Mouse (Mus musculus) heart, embryonic 14.5 days (tissue): Measurements from ENCODE around the gene Atp6v1g2. TPM values are rescaled to one million over a fixed set of nuclear protein-coding genes. Genes with fewer than 3 reads are reported as not detected.
A peak's percentile ranks its signal among the peaks of the same experiment; 100 is the strongest.

ENCODE experiments used
- ATAC-seq: fragments of 200-750 bp; cut with Nextera tagmentation; 2 replicates; pipeline ENCODE4 v1.8.0; 2017; ENCODE audit warnings: low read depth, moderate TSS enrichment; ENCODE audit not compliant: insufficient number of reproducible peaks, insufficient read depth, low FRiP score
- H3K27ac ChIP-seq, 2 experiments: fragments of 200-500 bp in 1 of 2; fragments of 300-500 bp in 1 of 2; sonication (generic) in 1 of 2; replicated peaks in 1 of 2; 2 replicates each; pipeline ENCODE4 v1.5.1; 2012 to 2014; ENCODE audit warnings: low read depth in 2 of 2, low read length in 2 of 2, control low read depth in 1 of 2, mild to moderate bottlenecking in 1 of 2, mixed read lengths in 1 of 2; ENCODE audit not compliant: control insufficient read depth in 1 of 2, insufficient read depth in 1 of 2
- H3K27me3 ChIP-seq: fragments of 300-500 bp; sonication (generic); 2 replicates; pipeline ENCODE4 v1.6.1; 2014; ENCODE audit warnings: mild to moderate bottlenecking, low read length, control low read depth; ENCODE audit not compliant: control insufficient read depth, insufficient read depth
- H3K36me3 ChIP-seq: fragments of 300-500 bp; sonication (generic); 2 replicates; pipeline ENCODE4 v1.6.1; 2014; ENCODE audit warnings: mild to moderate bottlenecking, control low read depth, low read length, mixed read lengths; ENCODE audit not compliant: control insufficient read depth, insufficient read depth
- H3K4me1 ChIP-seq, 2 experiments: fragments of 200-500 bp in 1 of 2; fragments of 300-500 bp in 1 of 2; sonication (generic) in 1 of 2; 2 replicates each; pipeline ENCODE4 v1.6.1; 2012 to 2014; ENCODE audit warnings: low read length in 2 of 2, control low read depth in 1 of 2, mixed read lengths in 1 of 2; ENCODE audit not compliant: control insufficient read depth in 2 of 2, insufficient read depth in 2 of 2
- H3K4me2 ChIP-seq: fragments of 300-500 bp; sonication (generic); 2 replicates; pipeline ENCODE4 v1.6.1; 2014; ENCODE audit warnings: mild to moderate bottlenecking, low read length
- H3K4me3 ChIP-seq, 2 experiments: fragments of 200-500 bp in 1 of 2; fragments of 300-500 bp in 1 of 2; sonication (generic) in 1 of 2; 2 replicates each; pipeline ENCODE4 v1.5.1; 2012 to 2014; ENCODE audit warnings: low read length in 2 of 2, mild to moderate bottlenecking in 2 of 2, control low read depth in 1 of 2, low read depth in 1 of 2, moderate library complexity in 1 of 2; ENCODE audit not compliant: control insufficient read depth in 1 of 2, insufficient read depth in 1 of 2
- H3K9ac ChIP-seq: fragments of 300-500 bp; sonication (generic); 2 replicates; pipeline ENCODE4 v1.6.1; 2014; ENCODE audit warnings: mild to moderate bottlenecking, low read length
- H3K9me3 ChIP-seq: fragments of 300-500 bp; sonication (generic); 2 replicates; pipeline ENCODE4 v1.6.1; 2016; ENCODE audit warnings: low read length, control low read depth; ENCODE audit not compliant: control insufficient read depth
- WGBS: fragments of 180-500 bp; shearing (Covaris S2); extraction: QIAGEN DNeasy Blood & Tissue Kit; methylation state at CpG from one replicate; pipeline ENCODE4 v1.1.7; 2014; 5-methylcytosine and 5-hydroxymethylcytosine counted together
- polyA plus RNA-seq: library from polyadenylated mRNA; unstranded; fragments of >200 nt; fragmentation: Nextera tagmentation; extraction: Ambion mirVana; gene quantifications from 2 replicates; pipeline ENCODE4 v1.2.1, GENCODE M21; 2014

Atp6v1g2 gene
- polyA plus RNA-seq, result 10.7 and 14.3 TPM in 2 replicates

GRCm38 (mm10) chr17:35233114-35233980 is at the start of gene Atp6v1g2:
TSS of gene Atp6v1g2 (plus strand) at chr17:35233660.
- peaks cover 58% of the 10 kb centered on the region for H3K36me3 ChIP-seq
- 0 out of 2 replicates have a peak, but pooled peaks have one; percentile 9 for ATAC-seq
- H3K27me3 ChIP-seq, result no peaks in the 10 kb centered on the region
- peak within 1 kb of the TSS in 1 of 2 experiments; percentile 67; a peak in 3 of 4 replicates for H3K4me3 ChIP-seq
- peak within 1 kb of the TSS; percentile 91 for H3K9ac ChIP-seq
- H3K4me1 ChIP-seq, result peaks cover 7 to 25% of the 10 kb centered on the region in 2 experiments
- WGBS, result 60% methylated on average over 18 of the region's 18 CpGs
- peak within 1 kb of the TSS; percentile 82 for H3K4me2 ChIP-seq
- peak within 1 kb of the TSS; percentile 63 to 86 for H3K27ac ChIP-seq
- no peaks in the 10 kb centered on the region for H3K9me3 ChIP-seq

GRCm38 (mm10) chr17:35185639-35186611 is 47.5 kb upstream of the Atp6v1g2 start:
- Histone ChIP-seq H3K9ac (peak overlapping the region; percentile 54), H3K27me3 (no peaks in the 10 kb centered on the region), H3K27ac (peak overlapping the region; percentile 17 to 57), H3K4me1 (peaks cover 0 to 3% of the 10 kb centered on the region in 2 experiments; a peak in 2 of 4 replicates), H3K4me2 (peak overlapping the region; percentile 70), H3K9me3 (no peaks in the 10 kb centered on the region), H3K4me3 (peak overlapping the region; percentile 44 to 49), H3K36me3 (no peaks in the 10 kb centered on the region)
- no peak for ATAC-seq
- WGBS, result 4% methylated on average over 18 of the region's 18 CpGs

GRCm38 (mm10) chr17:35186681-35187080 is 46.8 kb upstream of the Atp6v1g2 start:
- no peaks in the 10 kb centered on the region for H3K9me3 ChIP-seq
- H3K9ac ChIP-seq, result peak overlapping the region; percentile 54; the same call in 1 of the 2 replicates
- H3K4me2 ChIP-seq, result peak overlapping the region; percentile 70
- H3K4me3 ChIP-seq, result peak overlapping the region; percentile 17 to 49; a peak in 3 of 4 replicates
- no peaks in the 10 kb centered on the region for H3K27me3 ChIP-seq
- 1% methylated on average over 4 of the region's 4 CpGs for WGBS
- no peaks in the 10 kb centered on the region for H3K36me3 ChIP-seq
- no peak for ATAC-seq
- H3K4me1 ChIP-seq, result peaks cover 0 to 3% of the 10 kb centered on the region in 2 experiments; a peak in 2 of 4 replicates
- peak overlapping the region in 1 of 2 experiments; percentile 57; a peak in 2 of 4 replicates for H3K27ac ChIP-seq

- WGBS, result 66% methylated on average over 4 of the region's 4 CpGs
- H3K9me3 ChIP-seq, result no peaks in the 10 kb centered on the region
- H3K9ac ChIP-seq, result no peak overlapping the region
- H3K4me1 ChIP-seq, result peaks cover 0 to 3% of the 10 kb centered on the region in 2 experiments; a peak in 2 of 4 replicates
- ATAC-seq, result no peak
- no peak overlapping the region for H3K4me2 ChIP-seq
- no peak overlapping the region for H3K27ac ChIP-seq
- H3K4me3 ChIP-seq, result no peak overlapping the region
- no peaks in the 10 kb centered on the region for H3K36me3 ChIP-seq
- no peaks in the 10 kb centered on the region for H3K27me3 ChIP-seq
These were observed 46.1 kb upstream of the Atp6v1g2 start for GRCm38 (mm10) chr17:35187345-35187744.

GRCm38 (mm10) chr17:35187959-35188610 is 45.4 kb upstream of the Atp6v1g2 start, which contains the start of gene Lst1:
TSS of gene Lst1 (minus strand) at chr17:35188439.
- ATAC-seq, result no peak
- 70% methylated on average over 7 of the region's 7 CpGs for whole genome bisulfite sequencing
- Histone ChIP-seq H3K9me3 (no peaks in the 10 kb centered on the region), H3K27ac (no peak within 1 kb of the TSS), H3K4me3 (no peak within 1 kb of the TSS), H3K4me2 (no peak within 1 kb of the TSS), H3K27me3 (no peaks in the 10 kb centered on the region), H3K4me1 (peaks cover 0 to 3% of the 10 kb centered on the region in 2 experiments; a peak in 2 of 4 replicates), H3K36me3 (no peaks in the 10 kb centered on the region), H3K9ac (no peak within 1 kb of the TSS)

GRCm38 (mm10) chr17:35189186-35189585 is 44.3 kb upstream of the Atp6v1g2 start:
- Histone ChIP-seq H3K9me3 (no peaks in the 10 kb centered on the region), H3K4me1 (peaks cover 0 to 3% of the 10 kb centered on the region in 2 experiments; a peak in 2 of 4 replicates), H3K4me2 (no peak overlapping the region), H3K36me3 (no peaks in the 10 kb centered on the region), H3K9ac (no peak overlapping the region), H3K27me3 (peaks cover 9% of the 10 kb centered on the region), H3K27ac (no peak overlapping the region), H3K4me3 (no peak overlapping the region)
- 41% methylated on average over 1 of the region's 1 CpGs for WGBS
- ATAC-seq, result no peak
